Mouse (Mus musculus): ENCODE results near the gene Ralgds. TPM values are rescaled to one million over a fixed set of nuclear protein-coding genes. Genes with fewer than 3 reads are reported as not detected.

Gene Ralgds
- polyA plus RNA-seq, 1 experiment = 110 TPM

DNA sequence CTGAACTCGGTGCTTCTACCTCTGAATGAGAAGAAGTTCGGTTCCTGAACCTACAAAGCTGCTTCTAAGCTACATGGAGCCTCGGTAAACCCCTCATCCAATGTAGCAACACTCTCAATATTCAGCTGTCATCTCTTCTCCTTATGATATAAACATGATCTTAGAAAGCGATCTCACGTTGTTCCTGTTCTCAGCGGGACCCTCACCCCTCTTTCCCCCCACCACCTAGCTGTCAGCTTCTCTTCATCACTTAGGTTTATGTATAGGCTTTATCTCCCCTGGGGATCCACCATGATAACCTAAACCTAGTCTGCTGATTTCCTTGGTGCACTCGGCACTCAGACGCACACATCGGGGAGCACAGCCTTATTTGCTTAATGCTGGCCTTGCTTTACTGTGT is 70.7 kb downstream of the Ralgds start, which contains the start of gene Gtf3c5:
Gene Gtf3c5, minus strand, starts transcription at position 101 of the 400 bp plus-strand sequence.
- 74% methylated on average over 9 of the region's 9 CpGs for WGBS
- Histone ChIP-seq H3K36me3 (ENCODE audit: control insufficient read depth, insufficient read depth, low read length) (no peaks in the 10 kb centered on the region), H3K4me3 (ENCODE audit: low read depth, low read length) (peak within 1 kb of the TSS; percentile 99), H3K4me1 (ENCODE audit: control insufficient read depth, insufficient read depth, insufficient read length, low read length) (peaks cover 4% of the 10 kb centered on the region; the same call in 1 of the 2 replicates), H3K27me3 (ENCODE audit: control insufficient read depth, insufficient read depth, low read length) (no peaks in the 10 kb centered on the region), H3K27ac (ENCODE audit: insufficient read depth, low read depth, low read length) (peak within 1 kb of the TSS; percentile 51; the same call in 1 of the 2 replicates)
- TF ChIP-seq POLR2A (IDR thresholded peaks at IDR 0.05; ENCODE audit: low read depth, low read length) (no peak), CTCF (IDR thresholded peaks at IDR 0.05; ENCODE audit: extremely low read depth, insufficient read length, insufficient replicate concordance, low read depth, low read length) (no peak)

DNA sequence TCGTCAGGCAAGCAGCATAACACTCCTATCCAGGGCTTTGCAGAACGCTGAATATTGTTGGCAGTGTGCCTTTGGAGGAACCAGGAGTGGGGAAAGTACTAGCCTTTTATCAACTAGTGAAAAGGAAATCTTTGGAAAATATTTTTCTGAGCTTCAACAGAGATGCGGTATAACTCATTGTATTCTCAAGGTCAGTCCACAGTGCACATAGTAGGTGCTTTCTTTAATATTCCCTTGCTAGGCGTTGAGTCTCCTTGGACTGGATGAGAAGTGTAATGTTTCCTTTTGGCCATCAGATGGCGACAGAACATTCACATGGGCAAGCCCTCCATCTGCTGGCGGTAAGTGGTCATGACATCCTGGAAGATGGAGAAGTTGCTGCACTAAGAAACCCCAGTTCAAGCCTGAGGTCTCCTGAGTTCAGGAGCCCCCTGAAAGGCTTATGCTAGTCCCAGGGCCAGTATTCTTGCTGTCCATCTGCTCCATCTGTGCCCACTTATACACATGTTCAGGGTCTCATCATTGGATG is 72.2 kb downstream of the Ralgds start:
- 15% methylated on average over 6 of the region's 6 CpGs for WGBS
- no peaks in the 10 kb centered on the region for H3K36me3 ChIP-seq (ENCODE audit: control insufficient read depth, insufficient read depth, low read length)
- H3K4me1 ChIP-seq (ENCODE audit: control insufficient read depth, insufficient read depth, insufficient read length, low read length) = peaks cover 4% of the 10 kb centered on the region; the same call in 1 of the 2 replicates
- H3K27ac ChIP-seq (ENCODE audit: insufficient read depth, low read depth, low read length) = no peak overlapping the region
- no peak overlapping the region for H3K4me3 ChIP-seq (ENCODE audit: low read depth, low read length)
- TF ChIP-seq CTCF (IDR thresholded peaks at IDR 0.05; ENCODE audit: extremely low read depth, insufficient read length, insufficient replicate concordance, low read depth, low read length) (peak; percentile 100; the same call in 1 of the 2 replicates), POLR2A (IDR thresholded peaks at IDR 0.05; ENCODE audit: low read depth, low read length) (no peak)
- no peaks in the 10 kb centered on the region for H3K27me3 ChIP-seq (ENCODE audit: control insufficient read depth, insufficient read depth, low read length)

DNA sequence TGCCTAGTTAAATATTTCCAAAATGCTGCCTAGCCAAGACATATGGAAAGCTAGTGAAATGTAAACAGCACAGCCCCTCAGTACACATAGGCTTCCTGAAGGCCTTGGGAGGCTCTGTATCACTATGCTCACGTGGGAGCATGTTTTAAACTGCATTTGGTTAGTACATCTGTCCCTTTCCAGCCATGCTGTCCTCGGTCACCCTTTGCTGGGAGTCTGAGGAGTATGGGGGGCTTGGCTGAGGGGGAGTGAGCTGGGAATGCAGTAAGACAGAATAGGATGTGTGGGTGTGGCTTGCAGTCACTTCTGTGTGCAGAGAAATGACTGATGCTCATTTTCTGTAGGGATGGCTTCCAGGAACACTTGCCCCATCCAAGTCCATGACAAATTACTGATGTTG is 72.8 kb downstream of the Ralgds start:
- no peak overlapping the region for H3K4me3 ChIP-seq (ENCODE audit: low read depth, low read length)
- no peak overlapping the region for H3K27ac ChIP-seq (ENCODE audit: insufficient read depth, low read depth, low read length)
- H3K27me3 ChIP-seq (ENCODE audit: control insufficient read depth, insufficient read depth, low read length) = no peaks in the 10 kb centered on the region
- TF ChIP-seq POLR2A (IDR thresholded peaks at IDR 0.05; ENCODE audit: low read depth, low read length) (no peak), CTCF (IDR thresholded peaks at IDR 0.05; ENCODE audit: extremely low read depth, insufficient read length, insufficient replicate concordance, low read depth, low read length) (no peak)
- H3K4me1 ChIP-seq (ENCODE audit: control insufficient read depth, insufficient read depth, insufficient read length, low read length) = peaks cover 4% of the 10 kb centered on the region; the same call in 1 of the 2 replicates
- WGBS = 43% methylated on average over 2 of the region's 2 CpGs
- H3K36me3 ChIP-seq (ENCODE audit: control insufficient read depth, insufficient read depth, low read length) = no peaks in the 10 kb centered on the region

DNA sequence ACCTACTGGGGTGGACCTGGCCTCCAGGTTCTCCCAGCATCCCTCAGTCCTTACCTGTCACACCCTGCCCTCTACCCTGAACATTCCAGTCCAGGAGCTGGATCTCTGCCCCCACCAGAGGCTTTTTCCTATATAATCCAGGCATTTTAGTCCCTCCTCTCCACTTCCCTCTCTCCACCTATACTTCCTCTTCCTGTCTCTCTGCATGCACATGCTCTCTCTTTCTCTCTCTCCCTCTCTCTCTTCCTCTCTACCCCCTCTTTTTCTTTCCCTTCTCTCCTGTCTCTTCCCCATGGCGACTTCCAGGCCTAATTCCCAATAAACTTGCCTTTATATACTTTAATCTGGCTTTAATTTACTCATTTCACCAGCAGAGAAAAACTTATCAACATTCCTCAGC is 75.6 kb downstream of the Ralgds start:
- Histone ChIP-seq H3K36me3 (ENCODE audit: control insufficient read depth, insufficient read depth, low read length) (no peaks in the 10 kb centered on the region), H3K27ac (ENCODE audit: insufficient read depth, low read depth, low read length) (no peak overlapping the region), H3K4me3 (ENCODE audit: low read depth, low read length) (no peak overlapping the region), H3K27me3 (ENCODE audit: control insufficient read depth, insufficient read depth, low read length) (no peaks in the 10 kb centered on the region), H3K4me1 (ENCODE audit: control insufficient read depth, insufficient read depth, insufficient read length, low read length) (peaks cover 4% of the 10 kb centered on the region; the same call in 1 of the 2 replicates)
- no peak for TF ChIP-seq POLR2A (IDR thresholded peaks at IDR 0.05; ENCODE audit: low read depth, low read length)
- no peak for TF ChIP-seq CTCF (IDR thresholded peaks at IDR 0.05; ENCODE audit: extremely low read depth, insufficient read length, insufficient replicate concordance, low read depth, low read length)
- WGBS = 19% methylated on average over 1 of the region's 1 CpGs

DNA sequence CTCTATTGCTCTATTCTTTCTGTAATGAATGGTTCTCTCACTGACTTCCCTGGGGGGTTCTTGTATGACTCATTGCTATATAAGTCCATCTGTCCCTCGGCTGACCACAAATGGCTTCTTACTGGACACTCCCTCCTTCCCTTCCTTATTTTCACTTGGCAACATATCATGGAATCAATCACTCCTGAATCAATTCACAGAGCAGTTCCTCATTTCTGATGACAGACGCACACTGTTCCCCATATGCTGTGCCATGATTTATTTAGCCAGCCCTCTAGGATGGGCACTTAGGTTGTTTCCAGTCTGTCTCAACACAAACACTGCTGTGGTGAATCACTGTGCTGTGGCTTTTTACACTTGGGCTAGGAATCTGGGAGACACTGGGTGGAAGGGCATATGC is 78.6 kb downstream of the Ralgds start:
- H3K27ac ChIP-seq (ENCODE audit: insufficient read depth, low read depth, low read length) = no peak overlapping the region
- TF ChIP-seq CTCF (IDR thresholded peaks at IDR 0.05; ENCODE audit: extremely low read depth, insufficient read length, insufficient replicate concordance, low read depth, low read length) (no peak), POLR2A (IDR thresholded peaks at IDR 0.05; ENCODE audit: low read depth, low read length) (no peak)
- no peak overlapping the region for H3K4me3 ChIP-seq (ENCODE audit: low read depth, low read length)
- H3K4me1 ChIP-seq (ENCODE audit: control insufficient read depth, insufficient read depth, insufficient read length, low read length) = no peaks in the 10 kb centered on the region
- H3K27me3 ChIP-seq (ENCODE audit: control insufficient read depth, insufficient read depth, low read length) = no peaks in the 10 kb centered on the region
- WGBS = 44% methylated on average over 2 of the region's 2 CpGs
- H3K36me3 ChIP-seq (ENCODE audit: control insufficient read depth, insufficient read depth, low read length) = no peaks in the 10 kb centered on the region

DNA sequence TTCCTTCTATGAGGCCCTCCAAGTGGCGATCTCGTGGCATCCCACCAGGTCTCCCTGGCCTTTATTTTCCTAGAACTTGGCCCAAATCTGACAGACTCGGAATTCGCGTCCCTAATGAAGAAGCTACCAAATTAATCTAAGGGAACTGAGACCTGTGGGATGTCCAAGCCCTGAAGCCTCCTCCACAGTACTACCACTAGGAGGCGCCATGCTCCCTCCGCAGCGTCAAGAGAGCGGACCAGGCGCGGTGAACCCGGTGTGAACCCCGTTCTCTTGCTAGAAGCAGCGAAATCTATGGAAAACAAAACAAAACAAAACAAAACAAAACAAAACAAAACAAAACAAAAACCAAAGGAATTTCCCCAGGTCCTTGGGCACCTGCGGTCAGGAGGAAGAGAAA is 79.9 kb downstream of the Ralgds start:
- WGBS = 4% methylated on average over 15 of the region's 15 CpGs
- TF ChIP-seq POLR2A (IDR thresholded peaks at IDR 0.05; ENCODE audit: low read depth, low read length) = no peak
- TF ChIP-seq CTCF (IDR thresholded peaks at IDR 0.05; ENCODE audit: extremely low read depth, insufficient read length, insufficient replicate concordance, low read depth, low read length) = peak; percentile 92
- Histone ChIP-seq H3K27me3 (ENCODE audit: control insufficient read depth, insufficient read depth, low read length) (no peaks in the 10 kb centered on the region), H3K4me3 (ENCODE audit: low read depth, low read length) (no peak overlapping the region), H3K36me3 (ENCODE audit: control insufficient read depth, insufficient read depth, low read length) (no peaks in the 10 kb centered on the region), H3K4me1 (ENCODE audit: control insufficient read depth, insufficient read depth, insufficient read length, low read length) (no peaks in the 10 kb centered on the region), H3K27ac (ENCODE audit: insufficient read depth, low read depth, low read length) (no peak overlapping the region)

DNA sequence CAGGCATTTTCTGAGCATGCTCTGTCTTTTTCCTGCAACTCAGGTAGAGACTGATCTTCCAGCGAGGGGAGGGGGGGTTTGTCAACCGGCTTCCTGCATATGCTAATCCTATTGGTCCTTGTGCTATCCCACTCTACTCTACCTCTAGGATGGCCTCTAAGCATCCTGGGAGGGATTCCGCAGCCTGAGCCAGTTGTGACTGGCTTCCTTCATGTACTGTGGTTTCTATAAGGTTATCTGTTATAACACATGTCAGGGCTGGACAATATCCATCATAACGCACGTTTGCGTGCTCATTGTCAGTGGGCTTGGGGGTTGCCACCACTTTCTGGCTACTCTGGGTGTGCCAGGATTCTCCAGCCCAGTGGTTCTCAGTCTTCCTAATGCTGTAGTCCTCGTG is 83.1 kb downstream of the Ralgds start:
- H3K4me1 ChIP-seq (ENCODE audit: control insufficient read depth, insufficient read depth, insufficient read length, low read length) = no peaks in the 10 kb centered on the region
- H3K36me3 ChIP-seq (ENCODE audit: control insufficient read depth, insufficient read depth, low read length) = no peaks in the 10 kb centered on the region
- no peaks in the 10 kb centered on the region for H3K27me3 ChIP-seq (ENCODE audit: control insufficient read depth, insufficient read depth, low read length)
- H3K4me3 ChIP-seq (ENCODE audit: low read depth, low read length) = no peak overlapping the region
- WGBS = 71% methylated on average over 7 of the region's 7 CpGs
- TF ChIP-seq POLR2A (IDR thresholded peaks at IDR 0.05; ENCODE audit: low read depth, low read length) (no peak), CTCF (IDR thresholded peaks at IDR 0.05; ENCODE audit: extremely low read depth, insufficient read length, insufficient replicate concordance, low read depth, low read length) (no peak)
- no peak overlapping the region for H3K27ac ChIP-seq (ENCODE audit: insufficient read depth, low read depth, low read length)
